ENCODE assay signal across 18 mouse cellular contexts in the genomic region with DNA sequence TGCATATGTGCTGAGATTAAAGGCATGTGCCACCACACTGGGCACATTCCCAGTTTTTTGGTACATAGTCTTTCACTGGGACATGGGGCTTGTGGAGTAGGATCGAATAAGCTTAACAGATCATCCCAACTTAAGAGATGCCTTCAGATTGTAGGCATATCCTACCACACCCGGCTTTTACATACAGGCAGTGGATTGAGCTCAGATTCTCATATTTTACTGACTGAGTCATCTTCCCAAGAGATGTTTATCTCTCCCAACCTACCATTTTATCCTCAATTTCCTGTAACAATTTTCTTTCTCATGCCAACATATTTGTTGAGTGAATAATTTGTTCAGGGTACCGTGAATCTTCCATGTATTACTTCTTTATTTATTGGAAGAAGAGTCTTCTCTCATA. TPM values are rescaled to one million over a fixed set of nuclear protein-coding genes. Genes with fewer than 3 reads are reported as not detected.
"Had no signal": no experiment of that assay in that cellular context is flagged by ENCODE, and none has a peak within 500 bp of the region (broad histone marks: within the 10 kb centered on the region; RNA-seq: fewer than 3 reads in every experiment).

No protein-coding gene starts in this region.

- H3K9me3 ChIP-seq: liver, embryonic 15.5 days; midbrain, embryonic 10.5 days; midbrain, embryonic 12.5 days; neural tube, embryonic 12.5 days; stomach, embryonic 15.5 days had no signal

- H3K27ac ChIP-seq: liver, embryonic 15.5 days; midbrain, embryonic 10.5 days; midbrain, embryonic 12.5 days; neural tube, embryonic 12.5 days; stomach, embryonic 15.5 days; stomach, postnatal 0 days had no signal

- H3K9ac ChIP-seq: liver, embryonic 15.5 days; lung, embryonic 14.5 days; midbrain, embryonic 12.5 days; neural tube, embryonic 12.5 days; stomach, embryonic 15.5 days had no signal

- H3K4me2 ChIP-seq: liver, embryonic 15.5 days; lung, embryonic 14.5 days; midbrain, embryonic 12.5 days; neural tube, embryonic 12.5 days; stomach, embryonic 15.5 days had no signal

- ATAC-seq: midbrain, embryonic 16.5 days had no signal

- H3K4me3 ChIP-seq: liver, embryonic 15.5 days; midbrain, embryonic 10.5 days; midbrain, embryonic 12.5 days; neural tube, embryonic 12.5 days; stomach, embryonic 15.5 days had no signal

- H3K27me3 ChIP-seq: liver, embryonic 15.5 days; midbrain, embryonic 12.5 days; neural tube, embryonic 12.5 days; stomach, embryonic 15.5 days had no signal

- H3K4me1 ChIP-seq: liver, embryonic 15.5 days; neural tube, embryonic 12.5 days; stomach, embryonic 15.5 days had no signal

- H3K36me3 ChIP-seq: liver, embryonic 15.5 days; midbrain, embryonic 10.5 days; midbrain, embryonic 12.5 days; neural tube, embryonic 12.5 days; stomach, embryonic 15.5 days had no signal

- DNase-seq: lung, adult 18-20 months; lung, embryonic 14.5 days; lung, postnatal 10 days; lung, postnatal 4 days; midbrain, embryonic 14.5 days; retina, postnatal 1 day; right cerebral cortex, adult 18-20 months; right cerebral cortex, postnatal 25 days; thymus, adult 2 months; thymus, postnatal 36 days had no signal

RNA-seq across cellular contexts. Expression of a gene that starts 32.9 kb away (rescaled TPM):
- total RNA-seq: megakaryocyte-erythroid progenitor cell, adult 5-6 weeks had no signal
